Mouse (Mus musculus): ENCODE results near the gene Apbb1. TPM values are rescaled to one million over a fixed set of nuclear protein-coding genes. Genes with fewer than 3 reads are reported as not detected.

The Apbb1 gene
- 448 TPM for polyA plus RNA-seq (2015; fragmentation: Illumina TruSeq; extraction: RNeasy Lipid Tissue Mini Kit (QIAGEN cat#74804); ENCODE audit: low read depth, low replicate concordance)

DNA sequence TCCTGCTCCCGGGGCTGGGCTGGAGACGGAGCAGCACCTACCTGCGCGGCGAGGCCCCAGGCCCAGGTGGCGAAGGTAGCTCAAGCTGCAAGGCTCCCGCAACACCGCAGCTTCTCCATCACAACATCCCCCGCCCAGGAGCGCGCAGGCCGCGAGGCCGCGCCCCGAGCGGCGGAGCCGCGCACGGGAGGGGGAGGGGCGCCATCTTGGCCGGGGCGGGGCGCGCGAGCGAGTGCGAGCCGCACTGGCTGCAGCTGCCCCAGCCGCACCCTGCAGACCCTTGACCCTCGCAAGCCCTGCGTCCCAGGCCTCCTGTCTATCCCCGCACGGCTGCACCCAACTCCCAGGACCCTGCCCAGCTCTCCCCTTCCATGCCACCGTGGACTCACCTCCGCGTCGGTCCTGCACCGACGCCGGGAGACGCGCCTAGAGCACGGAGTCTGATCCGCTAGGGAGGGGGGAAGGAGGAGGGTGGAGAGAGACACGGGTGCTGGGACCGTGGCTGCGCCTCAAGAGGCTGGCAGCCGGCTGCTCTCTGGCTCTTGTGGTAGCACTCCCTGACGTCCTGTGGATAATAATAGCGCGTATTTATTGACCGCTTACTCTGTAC lies at the start of gene Apbb1:
TSS of gene Apbb1 (minus strand) at position 560 of the 610 bp plus-strand sequence.

DNA sequence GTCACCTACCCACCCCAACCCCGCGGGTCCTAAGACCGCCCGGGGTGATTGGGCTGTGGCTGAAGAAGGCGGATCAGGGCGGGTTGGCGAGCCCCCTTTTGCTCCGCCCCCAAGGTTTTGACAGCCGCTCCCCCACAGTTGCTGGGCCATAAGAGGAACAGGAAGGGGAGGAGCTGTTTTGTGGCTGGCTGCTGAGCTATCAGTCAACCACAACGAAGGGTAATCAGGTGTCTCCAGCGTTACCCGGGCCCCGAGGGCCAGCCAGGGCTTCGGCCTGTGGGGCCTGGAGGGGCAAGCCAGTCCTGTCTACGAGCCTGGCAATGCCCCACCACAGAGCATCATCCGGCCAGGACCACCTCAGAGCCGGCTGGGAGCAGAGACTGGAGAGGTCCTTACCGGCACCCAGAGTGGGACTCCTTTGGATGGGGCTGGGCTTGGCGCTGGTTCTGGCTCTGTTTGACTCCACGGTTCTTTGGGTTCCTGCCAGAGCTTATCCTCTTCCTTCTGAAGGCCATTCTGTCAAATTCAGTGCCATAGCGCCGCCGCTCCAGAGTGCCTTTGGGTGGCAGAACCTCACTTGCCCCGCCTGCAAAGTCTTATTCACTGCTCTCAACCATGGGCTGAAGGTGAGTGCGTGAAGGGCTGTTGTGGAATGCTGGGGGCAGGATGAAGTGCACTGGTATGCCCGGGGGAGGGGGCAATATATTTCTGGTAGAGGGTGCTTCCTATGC lies 27.1 kb downstream of the Apbb1 start, which contains the start of gene Smpd1:
TSS of gene Smpd1 (plus strand) at position 149 of the 731 bp plus-strand sequence.

Other genes starting within 250 kb of the Apbb1 start
- not detected for gene Olfr690, start 247.5 kb downstream of the Apbb1 start, polyA plus RNA-seq (2015; fragmentation: Illumina TruSeq; extraction: RNeasy Lipid Tissue Mini Kit (QIAGEN cat#74804); ENCODE audit: low read depth, low replicate concordance)
- not detected for gene Olfr691, start 239.4 kb downstream of the Apbb1 start, polyA plus RNA-seq (2015; fragmentation: Illumina TruSeq; extraction: RNeasy Lipid Tissue Mini Kit (QIAGEN cat#74804); ENCODE audit: low read depth, low replicate concordance)
- not detected for gene Olfr692, start 213.4 kb downstream of the Apbb1 start, polyA plus RNA-seq (2015; fragmentation: Illumina TruSeq; extraction: RNeasy Lipid Tissue Mini Kit (QIAGEN cat#74804); ENCODE audit: low read depth, low replicate concordance)
- not detected for gene Gm5901, start 206.6 kb downstream of the Apbb1 start, polyA plus RNA-seq (2015; fragmentation: Illumina TruSeq; extraction: RNeasy Lipid Tissue Mini Kit (QIAGEN cat#74804); ENCODE audit: low read depth, low replicate concordance)
- 27.9 TPM for gene Fam160a2, start 181.6 kb downstream of the Apbb1 start, polyA plus RNA-seq (2015; fragmentation: Illumina TruSeq; extraction: RNeasy Lipid Tissue Mini Kit (QIAGEN cat#74804); ENCODE audit: low read depth, low replicate concordance)
- 1.3 TPM for gene Cnga4, start 177.1 kb downstream of the Apbb1 start, polyA plus RNA-seq (2015; fragmentation: Illumina TruSeq; extraction: RNeasy Lipid Tissue Mini Kit (QIAGEN cat#74804); ENCODE audit: low read depth, low replicate concordance)
- 40.7 TPM for gene Cckbr, start 155.9 kb downstream of the Apbb1 start, polyA plus RNA-seq (2015; fragmentation: Illumina TruSeq; extraction: RNeasy Lipid Tissue Mini Kit (QIAGEN cat#74804); ENCODE audit: low read depth, low replicate concordance)
- 23.3 TPM for gene Cavin3, start 99.4 kb downstream of the Apbb1 start, polyA plus RNA-seq (2015; fragmentation: Illumina TruSeq; extraction: RNeasy Lipid Tissue Mini Kit (QIAGEN cat#74804); ENCODE audit: low read depth, low replicate concordance)
- gene Smpd1, start 27.3 kb downstream of the Apbb1 start, polyA plus RNA-seq (2015; fragmentation: Illumina TruSeq; extraction: RNeasy Lipid Tissue Mini Kit (QIAGEN cat#74804); ENCODE audit: low read depth, low replicate concordance) = 102 TPM
- gene Hpx, start 18.5 kb upstream of the Apbb1 start, polyA plus RNA-seq (2015; fragmentation: Illumina TruSeq; extraction: RNeasy Lipid Tissue Mini Kit (QIAGEN cat#74804); ENCODE audit: low read depth, low replicate concordance) = 1.3 TPM
- gene Trim3, start 51.9 kb upstream of the Apbb1 start, polyA plus RNA-seq (2015; fragmentation: Illumina TruSeq; extraction: RNeasy Lipid Tissue Mini Kit (QIAGEN cat#74804); ENCODE audit: low read depth, low replicate concordance) = 125 TPM
- gene Timm10b, start 58.4 kb upstream of the Apbb1 start, polyA plus RNA-seq (2015; fragmentation: Illumina TruSeq; extraction: RNeasy Lipid Tissue Mini Kit (QIAGEN cat#74804); ENCODE audit: low read depth, low replicate concordance) = 103 TPM
- gene Arfip2, start 58.8 kb upstream of the Apbb1 start, polyA plus RNA-seq (2015; fragmentation: Illumina TruSeq; extraction: RNeasy Lipid Tissue Mini Kit (QIAGEN cat#74804); ENCODE audit: low read depth, low replicate concordance) = 102 TPM
- gene Gm45799, start 58.9 kb upstream of the Apbb1 start, polyA plus RNA-seq (2015; fragmentation: Illumina TruSeq; extraction: RNeasy Lipid Tissue Mini Kit (QIAGEN cat#74804); ENCODE audit: low read depth, low replicate concordance) = 9.4 TPM
- gene Dnhd1, start 69.2 kb upstream of the Apbb1 start, polyA plus RNA-seq (2015; fragmentation: Illumina TruSeq; extraction: RNeasy Lipid Tissue Mini Kit (QIAGEN cat#74804); ENCODE audit: low read depth, low replicate concordance) = 2.7 TPM
- 125 TPM for gene Ilk, start 154.9 kb upstream of the Apbb1 start, polyA plus RNA-seq (2015; fragmentation: Illumina TruSeq; extraction: RNeasy Lipid Tissue Mini Kit (QIAGEN cat#74804); ENCODE audit: low read depth, low replicate concordance)
- gene Rrp8, start 155.7 kb upstream of the Apbb1 start, polyA plus RNA-seq (2015; fragmentation: Illumina TruSeq; extraction: RNeasy Lipid Tissue Mini Kit (QIAGEN cat#74804); ENCODE audit: low read depth, low replicate concordance) = 11.0 TPM
- gene Taf10, start 162.7 kb upstream of the Apbb1 start, polyA plus RNA-seq (2015; fragmentation: Illumina TruSeq; extraction: RNeasy Lipid Tissue Mini Kit (QIAGEN cat#74804); ENCODE audit: low read depth, low replicate concordance) = 115 TPM
- 68.0 TPM for gene Tpp1, start 170.6 kb upstream of the Apbb1 start, polyA plus RNA-seq (2015; fragmentation: Illumina TruSeq; extraction: RNeasy Lipid Tissue Mini Kit (QIAGEN cat#74804); ENCODE audit: low read depth, low replicate concordance)
- gene Dchs1, start 206.0 kb upstream of the Apbb1 start, polyA plus RNA-seq (2015; fragmentation: Illumina TruSeq; extraction: RNeasy Lipid Tissue Mini Kit (QIAGEN cat#74804); ENCODE audit: low read depth, low replicate concordance) = 3.7 TPM
- gene Mrpl17, start 229.4 kb upstream of the Apbb1 start, polyA plus RNA-seq (2015; fragmentation: Illumina TruSeq; extraction: RNeasy Lipid Tissue Mini Kit (QIAGEN cat#74804); ENCODE audit: low read depth, low replicate concordance) = 126 TPM

Data from brain, adult 10 weeks (tissue).